Mouse (Mus musculus): ENCODE measurements at regions not wholly inside any gene's neighbourhood (a gene's known extent, or its start where the extent isn't known, plus 50 kb on each side); places are given as distances from the start of the nearest gene placed in this dataset.

- TF ChIP-seq CHD2 (IDR thresholded peaks at IDR 0.05; ENCODE audit: low read depth, low read length), result no peak
- TF ChIP-seq MAFK (IDR thresholded peaks at IDR 0.05; ENCODE audit: insufficient read depth, low read depth, low read length), result no peak
- no peak for TF ChIP-seq HCFC1 (IDR thresholded peaks at IDR 0.05; ENCODE audit: borderline replicate concordance, insufficient read depth, low read length)
- no peak for TF ChIP-seq ZNF384 (IDR thresholded peaks at IDR 0.05; ENCODE audit: low read depth, low read length)
- TF ChIP-seq ZC3H11A (IDR thresholded peaks at IDR 0.05; ENCODE audit: borderline replicate concordance, low read depth, low read length), result no peak
Measured at GRCm38 (mm10) chr8:126139546-126139870, 144.5 kb downstream of the Kcnk1 start.
